Mouse (Mus musculus): Measurements from ENCODE around the gene Serhl. TPM values are rescaled to one million over a fixed set of nuclear protein-coding genes. Genes with fewer than 3 reads are reported as not detected.

Gene Serhl
- total RNA-seq, 2 experiments from 2014 or later = 43.6 to 46.5 TPM

- intact Hi-C loops (cut with DNase I) = loop anchor here (5.0 kb wide), 1 partner anchor 359 kb away; no protein-coding TSS in a partner anchor
- no peak for DNase-seq
These were observed 69.4 kb downstream of the Serhl start for GRCm38 (mm10) chr15:83158587-83159160.

GRCm38 (mm10) chr15:83159823-83160222 is 70.5 kb downstream of the Serhl start:
- peak in 1 of 2 experiments; percentile 15 for DNase-seq
- intact Hi-C loops (cut with DNase I) = loop anchor here (5.0 kb wide), 1 partner anchor 357 kb away; no protein-coding TSS in a partner anchor

GRCm38 (mm10) chr15:83160561-83160960 is 71.3 kb downstream of the Serhl start:
- intact Hi-C loops (cut with DNase I) = no loop called here
- peak in 1 of 2 experiments; percentile 3 for DNase-seq

GRCm38 (mm10) chr15:83161062-83161748 is 71.9 kb downstream of the Serhl start:
- intact Hi-C loops (cut with DNase I) = no loop called here

GRCm38 (mm10) chr15:83162001-83162400 is 72.7 kb downstream of the Serhl start:
- DNase-seq = no peak
- intact Hi-C loops (cut with DNase I) = no loop called here

More at GRCm38 (mm10) chr15:83161062-83161748, 71.9 kb downstream of the Serhl start:
- DNase-seq = peak in 1 of 2 experiments; percentile 18

GRCm38 (mm10) chr15:83162818-83163485 is 73.6 kb downstream of the Serhl start:
- intact Hi-C loops (cut with DNase I) = no loop called here
- DNase-seq = no peak

GRCm38 (mm10) chr15:83164971-83165471 is 75.7 kb downstream of the Serhl start:
- intact Hi-C loops (cut with DNase I) = no loop called here
- peak; percentile 64 to 65 for DNase-seq

GRCm38 (mm10) chr15:83165526-83166315 is 76.4 kb downstream of the Serhl start:
- intact Hi-C loops (cut with DNase I) = no loop called here
- no peak for DNase-seq

Other genes with a start within 250 kb of the Serhl start
- gene Tcf20, start 101.6 kb upstream of the Serhl start, total RNA-seq (2021) = 10 to 100 TPM; 56.1 to 56.7 TPM
- 1 to 10 TPM; 2.3 to 4.4 TPM for gene Nfam1, start 56.2 kb upstream of the Serhl start, total RNA-seq (2021)
- gene Rrp7a, start 33.3 kb downstream of the Serhl start, total RNA-seq (2021) = 10 to 100 TPM; 42.3 to 42.8 TPM
- gene Poldip3, start 59.9 kb downstream of the Serhl start, total RNA-seq (2021) = 10 to 100 TPM; 26.6 to 29.1 TPM
- gene Cyb5r3, start 83.1 kb downstream of the Serhl start, total RNA-seq (2021) = 10 to 100 TPM; 88.0 to 94.8 TPM
- gene A4galt, start 162.3 kb downstream of the Serhl start, total RNA-seq (2021) = 1 to 10 TPM; 3.4 to 8.3 TPM

All from heart, postnatal 36 days (tissue).